Mouse (Mus musculus): ENCODE data around the gene Kdm3a. TPM values are rescaled to one million over a fixed set of nuclear protein-coding genes. Genes with fewer than 3 reads are reported as not detected.

Gene Kdm3a
- polyA plus RNA-seq (2012; rRNA removed), result 59.3 and 73.8 TPM in 2 replicates

DNA sequence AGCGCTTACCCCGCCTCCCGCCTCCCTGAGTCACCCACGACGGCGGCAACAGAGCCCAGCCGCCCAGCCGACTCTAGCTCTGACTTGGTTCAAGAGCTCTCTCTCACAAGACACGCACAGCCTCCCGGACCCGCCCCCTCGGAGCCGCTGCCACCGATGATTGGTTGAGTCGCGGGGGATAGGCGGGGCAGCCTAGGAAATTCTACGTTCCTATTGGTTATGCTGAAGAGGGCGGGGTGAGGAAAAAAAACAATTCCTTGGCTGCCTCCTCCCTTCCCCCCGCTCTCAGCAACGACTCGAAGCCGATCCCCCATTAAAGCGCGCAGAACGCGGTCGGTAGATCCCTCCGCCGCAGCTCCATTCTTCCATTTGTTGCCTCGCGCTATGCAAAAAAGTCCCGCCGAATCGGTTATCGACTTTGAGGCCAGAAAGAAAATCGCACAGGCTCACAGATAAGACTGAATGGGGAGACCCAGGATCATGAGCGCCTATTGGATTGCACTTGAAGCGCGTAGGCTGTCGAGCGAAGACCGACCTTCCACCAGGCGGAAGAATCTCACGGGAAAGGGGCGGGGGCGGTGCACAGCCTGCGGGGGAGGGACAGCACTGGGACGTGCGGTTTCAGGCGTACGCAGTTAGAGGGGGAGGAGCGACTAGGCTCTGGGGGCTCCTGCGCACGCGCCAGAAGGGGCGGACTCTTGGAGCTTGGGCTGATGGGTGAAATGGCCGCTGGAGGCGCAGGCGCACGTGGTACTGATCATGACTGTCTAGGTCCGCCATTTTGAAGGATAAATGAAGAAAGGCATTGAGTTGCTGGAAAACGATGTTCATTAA lies at the start of gene Kdm3a:
Kdm3a (minus strand) TSS at position 162 of the 834 bp plus-strand sequence.

GRCm38 (mm10) chr6:71543686-71544499 lies 88.9 kb downstream of the Kdm3a start, which contains the start of gene Chmp3:
Chmp3 (plus strand) TSS chr6:71543797.

Other genes with a start within 250 kb of the Kdm3a start
- 30.3 and 31.3 TPM in 2 replicates for gene Rmnd5a, start 192.4 kb downstream of the Kdm3a start, polyA plus RNA-seq (2012; rRNA removed)
- 21.1 and 22.3 TPM in 2 replicates for gene Rnf103, start 139.1 kb downstream of the Kdm3a start, polyA plus RNA-seq (2012; rRNA removed)
- gene Chmp3, start 89.2 kb downstream of the Kdm3a start, polyA plus RNA-seq (2012; rRNA removed), result 55.0 and 55.8 TPM in 2 replicates
- gene Reep1, start 74.6 kb upstream of the Kdm3a start, polyA plus RNA-seq (2012; rRNA removed), result 159 and 160 TPM in 2 replicates
- 16.4 and 18.7 TPM in 2 replicates for gene Mrpl35, start 194.0 kb upstream of the Kdm3a start, polyA plus RNA-seq (2012; rRNA removed)
- gene Immt, start 198.3 kb upstream of the Kdm3a start, polyA plus RNA-seq (2012; rRNA removed), result 85.9 and 86.5 TPM in 2 replicates

Measured in central nervous system, embryonic 14 days (tissue).